Mouse (Mus musculus): Measurements from ENCODE around the gene Tcf7l2.

Tcf7l2 gene

GRCm38 (mm10) chr19:55797834-55798233 is 56.2 kb downstream of the Tcf7l2 start:
- no peak for DNase-seq

- no peak for DNase-seq
These were observed 57.8 kb downstream of the Tcf7l2 start for GRCm38 (mm10) chr19:55799411-55799810.

- DNase-seq: no peak
These were observed 58.4 kb downstream of the Tcf7l2 start for GRCm38 (mm10) chr19:55800059-55800458.

- DNase-seq: no peak
These were observed 61.5 kb downstream of the Tcf7l2 start for GRCm38 (mm10) chr19:55803121-55803520.

DNA sequence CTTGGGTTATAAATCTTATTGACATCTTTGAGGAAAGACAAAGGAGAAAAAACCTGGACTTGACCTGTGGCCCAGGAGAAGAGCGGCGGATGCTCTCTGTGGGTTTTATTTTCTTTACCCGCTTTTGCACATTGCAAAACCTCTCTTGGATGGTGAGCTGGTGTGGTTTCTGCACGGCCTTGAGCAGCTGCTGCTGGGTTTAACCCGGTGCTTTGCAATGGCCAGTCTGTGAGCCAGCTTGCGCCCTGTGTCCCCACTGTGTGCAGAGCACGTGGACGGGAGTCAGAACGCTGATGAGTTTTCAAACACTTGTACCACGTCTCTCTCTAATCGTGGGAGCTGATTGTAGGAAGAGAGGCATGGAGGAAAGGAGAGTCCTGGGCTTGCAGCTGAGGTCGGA is 62.2 kb downstream of the Tcf7l2 start:
- no peak for DNase-seq

DNA sequence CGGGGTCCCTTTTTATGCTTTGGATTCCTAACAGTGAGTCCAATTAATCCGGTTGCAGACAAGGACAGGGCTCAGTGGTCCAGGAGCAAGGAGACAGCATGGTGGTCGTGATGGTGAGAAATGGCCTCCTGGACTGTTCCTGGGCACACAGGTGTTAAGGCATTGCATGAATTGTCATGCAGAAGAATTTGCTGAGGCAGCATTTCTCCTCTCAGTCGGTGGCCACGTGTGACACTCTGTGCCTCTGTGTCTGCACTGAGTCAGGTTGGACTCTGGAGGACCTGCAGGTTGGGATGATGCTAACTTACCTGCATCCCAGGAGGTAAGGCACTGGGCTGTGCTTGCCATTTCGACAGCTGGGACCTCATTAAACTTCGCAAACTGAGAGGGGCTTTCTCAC is 63.2 kb downstream of the Tcf7l2 start:
- no peak for DNase-seq

DNA sequence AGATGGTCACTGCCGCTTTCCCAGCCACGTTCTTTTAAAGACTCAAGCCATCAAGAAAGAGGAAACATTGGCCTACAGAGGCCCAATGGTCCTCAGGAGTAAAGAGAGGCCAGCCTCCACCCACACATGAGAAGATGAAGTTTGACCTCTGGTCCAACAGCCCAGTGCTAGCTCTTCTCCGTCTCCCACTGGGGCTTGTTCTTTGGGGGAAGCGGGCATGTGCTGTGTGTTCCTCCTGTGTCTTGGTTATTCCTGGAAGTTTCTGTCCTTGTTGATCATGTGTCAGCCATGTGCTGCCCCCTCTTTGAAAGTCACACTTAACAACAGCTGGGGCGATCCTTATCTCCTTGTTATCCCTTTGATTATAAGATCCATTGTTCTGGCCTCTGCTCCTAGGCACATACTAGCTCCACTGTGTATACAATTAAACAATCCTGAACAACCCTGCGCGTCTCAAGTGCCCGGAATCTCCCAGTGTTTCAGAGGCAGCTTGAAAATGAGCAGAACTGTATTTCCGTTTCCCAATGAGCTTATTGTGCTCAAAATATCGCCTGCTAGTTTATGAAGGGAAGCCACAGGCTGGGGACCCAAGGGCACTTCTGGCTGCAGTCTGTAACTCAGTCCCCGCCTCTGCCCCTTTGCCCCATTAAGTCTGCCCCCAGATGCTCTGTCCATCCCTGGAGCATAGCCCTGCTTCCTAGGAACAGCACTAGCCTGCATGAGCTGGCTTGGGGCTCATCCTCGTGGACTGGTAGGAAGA is 65.0 kb downstream of the Tcf7l2 start:
- no peak for DNase-seq

DNA sequence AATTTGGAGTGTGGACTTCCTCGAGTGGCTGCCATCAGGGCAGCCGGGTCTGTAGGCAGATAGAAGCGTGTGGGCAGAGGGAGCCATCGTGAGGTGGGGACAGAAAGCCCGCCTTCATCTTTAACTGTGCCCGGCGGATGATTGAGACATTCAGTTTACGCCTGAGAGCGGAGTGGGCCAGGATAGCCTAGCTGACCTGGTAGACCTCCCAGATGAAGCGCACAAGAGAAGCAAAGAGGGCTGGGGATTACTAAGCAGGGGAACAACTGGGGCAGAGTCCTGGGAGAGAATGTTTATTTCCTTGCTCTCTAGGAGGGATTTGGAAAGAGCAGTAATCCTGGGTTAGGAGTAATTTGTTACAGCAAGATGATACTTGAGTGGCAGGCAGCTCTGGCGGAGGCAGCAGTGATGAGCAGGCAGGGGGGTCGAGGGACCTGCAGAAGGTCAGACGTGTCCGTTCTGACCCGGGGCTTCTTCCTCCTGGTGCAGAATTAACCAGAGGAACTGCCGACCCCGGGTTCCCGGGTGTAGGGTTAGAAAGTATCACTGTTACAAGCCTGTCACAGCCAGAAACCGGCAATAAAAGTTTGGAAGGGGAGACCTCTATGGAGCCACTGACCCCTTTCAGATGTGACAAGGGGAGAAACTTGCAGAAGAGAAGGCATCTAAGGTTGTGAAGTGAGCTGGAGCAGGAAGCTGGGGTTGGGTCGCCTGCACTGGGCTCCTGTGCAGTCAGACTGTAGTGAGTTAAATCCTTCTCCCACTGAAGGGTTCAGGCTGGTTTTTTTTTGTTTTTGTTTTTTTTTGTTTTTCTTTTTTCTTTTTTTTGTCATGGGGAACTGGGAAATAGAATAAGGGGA is 65.8 kb downstream of the Tcf7l2 start:
- DNase-seq: no peak

DNA sequence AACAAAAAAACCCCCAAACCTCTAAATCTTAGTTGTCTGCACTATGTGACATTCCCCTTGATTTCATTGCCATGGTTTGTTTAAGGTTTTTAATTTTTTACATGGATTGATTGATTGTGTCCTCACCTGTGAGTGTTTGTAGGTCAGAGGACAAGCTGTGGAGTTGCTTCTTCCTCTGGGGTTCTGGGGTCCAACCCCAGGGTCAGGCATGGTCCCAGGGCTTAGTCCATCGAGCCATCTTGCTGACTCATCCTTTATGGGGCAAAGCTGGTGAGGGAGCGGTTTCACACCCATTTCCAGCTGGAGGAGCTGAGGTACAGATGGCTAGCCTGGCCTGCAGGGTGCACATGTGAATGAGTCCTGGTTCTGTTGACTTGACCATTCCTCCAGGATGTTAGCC is 66.7 kb downstream of the Tcf7l2 start:
- no peak for DNase-seq

DNA sequence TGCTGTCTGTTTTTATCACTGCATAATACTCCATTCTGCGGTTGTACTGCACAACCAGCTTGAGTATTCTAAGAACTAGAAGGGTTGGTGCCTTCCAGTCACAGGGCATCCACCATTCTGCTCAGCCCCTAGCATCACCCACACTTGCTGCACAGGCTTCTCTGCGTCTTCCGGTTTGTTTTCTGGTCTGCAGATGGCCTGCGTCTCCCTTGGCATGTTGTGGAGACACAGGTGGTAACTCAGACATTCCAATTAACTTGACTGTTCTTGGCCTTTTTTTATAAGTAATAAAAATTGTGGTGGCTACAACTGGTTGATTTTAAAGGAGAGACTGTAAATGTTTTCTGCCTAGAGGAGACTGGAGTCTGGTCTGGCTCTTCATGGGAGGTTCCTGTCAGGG is 67.9 kb downstream of the Tcf7l2 start:
- DNase-seq: no peak

GRCm38 (mm10) chr19:55812236-55812635 is 70.6 kb downstream of the Tcf7l2 start:
- DNase-seq: no peak

DNA sequence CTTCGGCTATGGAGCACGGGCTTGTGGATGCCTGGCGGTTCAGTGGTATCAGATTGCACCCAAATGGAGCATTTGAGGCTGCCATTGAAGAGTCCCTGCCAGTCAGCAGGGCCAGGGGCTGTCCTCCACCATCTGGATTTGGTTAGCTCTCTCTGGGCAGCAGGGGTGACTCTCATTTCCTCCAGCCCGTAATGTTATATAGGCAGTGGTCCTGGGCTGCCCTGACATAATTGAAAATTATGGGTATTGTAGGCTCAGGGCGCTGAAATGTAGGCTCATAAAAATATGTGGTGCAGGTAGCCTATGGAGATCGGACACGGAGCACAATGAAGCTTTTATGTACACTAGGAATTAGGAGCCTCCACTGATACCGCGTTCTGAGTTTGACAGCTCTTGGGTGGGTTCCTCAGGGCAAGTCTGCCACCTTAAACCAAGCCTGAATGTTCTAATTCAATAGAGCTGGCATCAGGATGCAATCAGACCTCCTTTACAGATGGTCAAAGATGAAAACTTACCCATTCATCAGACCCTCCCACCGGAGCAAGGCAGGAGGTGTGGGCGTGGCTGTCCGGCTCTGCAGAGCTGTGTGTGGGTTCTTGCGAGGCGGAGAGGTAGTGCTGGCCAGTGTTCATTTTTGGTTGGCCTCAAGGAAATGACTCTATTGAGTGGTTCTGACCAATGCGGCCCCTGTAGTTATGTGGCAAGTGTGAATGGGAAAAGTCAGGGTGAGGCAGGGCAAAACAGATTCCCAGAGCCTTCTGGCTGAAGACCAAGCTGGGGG is 73.6 kb downstream of the Tcf7l2 start:
- no peak for DNase-seq

DNA sequence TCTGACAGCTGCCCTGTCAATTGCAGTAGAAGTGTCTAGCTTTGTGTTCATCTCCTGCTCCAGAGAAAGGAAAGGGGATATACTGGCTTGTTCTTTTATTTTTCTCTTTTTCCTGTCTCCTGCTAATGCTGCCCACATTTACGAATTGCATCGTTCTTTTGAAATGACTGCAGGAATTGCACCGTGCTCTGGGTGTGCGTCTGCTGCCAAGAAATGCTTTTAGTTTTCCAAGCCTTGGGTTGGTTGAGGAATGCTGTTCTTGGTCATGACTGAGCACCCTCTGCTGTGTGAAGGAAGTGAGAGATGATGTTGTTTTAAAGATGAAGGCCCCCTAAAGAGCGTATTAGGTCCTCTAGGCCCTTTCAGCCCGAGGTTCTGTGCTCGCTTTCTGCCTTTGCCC is 75.4 kb downstream of the Tcf7l2 start:
- no peak for DNase-seq

- no peak for DNase-seq
These were observed 78.6 kb downstream of the Tcf7l2 start for GRCm38 (mm10) chr19:55820202-55820601.

- DNase-seq: no peak
These were observed 83.6 kb downstream of the Tcf7l2 start for GRCm38 (mm10) chr19:55825001-55825827.

- DNase-seq: no peak
These were observed 84.4 kb downstream of the Tcf7l2 start for GRCm38 (mm10) chr19:55825951-55826507.

DNA sequence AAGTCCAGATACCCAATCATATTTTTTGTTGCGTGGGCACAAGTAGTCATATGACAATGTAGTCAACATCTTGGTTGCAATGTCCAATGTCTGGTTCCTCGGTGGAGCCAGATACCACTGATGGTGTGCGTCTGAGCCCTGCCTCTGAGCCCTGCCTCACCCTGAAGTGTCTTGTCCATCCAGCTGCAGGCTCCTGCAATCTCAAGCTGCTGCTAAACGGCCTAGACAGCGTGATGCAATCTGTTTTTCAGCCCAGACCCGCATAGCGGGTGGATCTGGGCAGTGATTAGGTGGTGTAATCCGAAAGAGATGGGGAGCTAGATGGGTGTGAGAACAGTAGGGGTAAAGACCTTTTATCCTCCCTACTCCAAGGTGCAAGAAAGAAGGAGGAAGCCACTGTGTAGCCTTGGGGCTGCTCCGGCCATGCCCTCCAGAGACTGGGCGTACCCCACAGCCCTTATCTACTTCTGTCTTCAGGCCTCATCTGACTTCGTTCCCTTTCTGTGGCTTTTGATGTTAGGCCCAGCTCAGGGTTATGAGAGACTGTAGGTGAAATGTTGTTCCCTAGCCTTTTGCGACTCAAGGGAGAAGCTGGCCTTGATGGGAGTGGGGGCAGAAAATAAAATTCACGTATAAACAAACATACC is 86.1 kb downstream of the Tcf7l2 start:
- no peak for DNase-seq

DNA sequence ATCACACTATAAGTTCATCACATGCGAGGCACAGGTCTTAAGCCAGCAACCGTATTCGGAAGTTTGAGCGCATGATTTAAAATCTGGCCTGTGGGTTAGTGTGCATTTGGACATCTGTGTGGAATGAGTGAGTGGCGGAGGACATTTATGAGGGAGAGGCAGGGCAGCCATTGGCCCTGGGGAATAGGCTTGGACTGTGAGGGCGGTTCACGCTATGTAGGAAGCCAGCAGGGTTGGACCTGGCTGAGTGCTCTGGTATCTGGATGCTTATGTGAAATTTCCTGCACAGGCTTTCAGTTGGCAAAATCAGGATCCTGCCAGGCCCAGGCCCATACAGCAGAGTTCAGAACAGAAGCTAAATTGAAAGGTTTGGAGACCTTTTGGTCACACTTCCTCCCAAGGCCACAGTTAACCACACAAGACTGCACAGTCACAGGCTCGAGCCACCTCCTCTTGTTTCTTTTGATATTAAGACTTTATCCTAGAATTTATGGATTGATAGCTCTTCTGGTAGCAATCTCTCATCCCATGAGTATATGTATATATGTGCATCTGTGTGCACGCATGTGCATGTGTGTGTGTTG is 89.4 kb downstream of the Tcf7l2 start:
- no peak for DNase-seq

DNA sequence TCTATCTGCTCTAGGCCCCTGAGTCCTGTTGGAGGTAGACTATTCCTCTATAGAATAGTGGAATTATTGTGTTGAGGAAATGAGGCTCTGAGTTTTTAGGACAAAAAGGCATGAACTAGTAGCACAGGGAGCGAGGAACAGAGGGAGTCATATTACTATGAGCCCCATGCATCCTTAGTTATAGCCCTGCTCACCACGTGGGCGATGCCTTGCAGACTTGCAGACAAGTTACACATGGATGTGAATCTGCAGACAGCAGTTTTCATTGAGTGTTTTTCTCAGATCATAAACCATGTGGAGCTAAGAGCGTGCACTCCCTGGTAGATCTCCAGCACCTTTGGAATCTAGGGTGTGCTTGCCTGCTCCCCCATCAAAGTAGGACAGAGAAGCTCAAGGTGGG is 90.5 kb downstream of the Tcf7l2 start:
- no peak for DNase-seq

DNA sequence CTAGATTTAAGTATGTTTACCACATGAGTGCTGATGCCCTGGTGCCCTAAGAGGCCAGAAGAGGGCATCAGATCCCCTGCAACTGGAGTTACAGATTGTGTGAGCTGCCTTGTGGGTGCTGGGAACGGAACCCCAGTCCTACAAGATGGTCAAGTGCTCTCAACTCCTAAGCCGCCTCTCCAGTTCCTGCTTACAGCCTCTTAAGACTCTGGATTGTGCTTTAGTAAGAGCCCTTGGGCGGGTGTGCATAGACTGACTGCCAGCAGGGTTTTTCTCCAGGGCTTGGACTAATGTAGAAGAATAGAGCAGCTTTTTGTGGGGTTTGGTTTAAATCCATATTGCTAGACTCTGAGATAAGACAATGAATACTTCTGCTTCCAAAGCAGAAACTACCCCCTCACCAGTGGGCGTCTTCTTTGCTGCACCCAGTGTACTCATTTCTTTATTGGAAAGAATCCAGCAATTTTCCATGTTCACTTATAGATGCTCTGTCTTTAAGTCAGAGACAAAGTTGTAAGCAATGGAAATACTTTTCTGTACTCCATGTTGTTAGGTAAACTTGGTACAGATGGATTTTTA is 92.3 kb downstream of the Tcf7l2 start:
- no peak for DNase-seq
